Mouse (Mus musculus): ENCODE measurements at regions not wholly inside any gene's neighbourhood (a gene's known extent, or its start where the extent isn't known, plus 50 kb on each side); places are given as distances from the start of the nearest gene placed in this dataset.

DNA sequence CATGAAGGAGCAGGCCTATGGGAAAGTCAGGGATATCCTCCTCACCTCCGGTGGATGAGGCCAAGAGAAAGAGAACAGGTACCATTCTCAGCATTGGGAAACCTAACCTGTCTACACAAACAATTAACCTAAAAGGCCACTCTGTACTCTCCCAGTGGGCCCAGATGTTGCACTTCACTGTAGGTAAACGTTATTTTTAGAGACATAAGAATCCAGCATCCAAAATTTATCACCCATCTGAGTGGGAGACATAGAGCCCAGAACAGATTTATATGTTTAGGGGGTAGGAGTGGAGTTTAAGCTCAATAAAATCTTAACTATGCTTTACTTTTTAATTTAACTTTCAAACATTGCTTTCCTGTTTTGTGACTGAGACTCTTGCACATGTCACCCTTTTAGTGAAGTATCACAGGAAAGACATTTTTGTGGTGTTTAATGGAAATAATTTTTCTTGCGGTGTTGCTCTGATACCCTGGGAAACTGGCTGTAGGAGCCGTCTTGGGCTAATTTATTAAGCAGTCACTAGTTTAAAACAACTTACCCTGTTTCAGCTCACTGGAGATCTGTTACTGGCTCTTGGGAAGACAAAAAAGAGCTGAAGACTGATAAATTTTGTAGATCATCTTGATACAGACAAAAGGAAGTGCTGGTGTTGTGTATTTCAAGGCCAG lies 123.9 kb upstream of the Bmp4 start:
- no peak for DNase-seq

DNA sequence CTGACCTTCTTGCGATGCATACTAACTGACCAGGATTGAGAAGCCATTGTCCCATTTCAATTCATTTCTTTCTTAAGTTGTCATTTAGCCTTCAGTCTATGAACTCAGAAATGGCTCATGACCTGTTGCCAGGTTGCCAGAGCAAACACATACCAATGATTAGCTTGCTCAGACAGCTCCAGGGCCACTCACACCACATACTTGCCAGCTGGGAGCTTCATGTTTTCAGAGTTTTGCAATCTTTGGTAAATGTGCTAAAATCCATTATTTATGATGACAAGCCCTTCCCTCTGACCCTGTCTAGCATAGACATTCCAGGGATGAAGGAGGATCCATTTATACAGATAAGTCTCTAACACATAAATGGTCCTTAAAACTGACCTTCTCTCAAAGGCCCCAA lies 121.6 kb upstream of the Bmp4 start:
- peak; percentile 14 for DNase-seq

DNA sequence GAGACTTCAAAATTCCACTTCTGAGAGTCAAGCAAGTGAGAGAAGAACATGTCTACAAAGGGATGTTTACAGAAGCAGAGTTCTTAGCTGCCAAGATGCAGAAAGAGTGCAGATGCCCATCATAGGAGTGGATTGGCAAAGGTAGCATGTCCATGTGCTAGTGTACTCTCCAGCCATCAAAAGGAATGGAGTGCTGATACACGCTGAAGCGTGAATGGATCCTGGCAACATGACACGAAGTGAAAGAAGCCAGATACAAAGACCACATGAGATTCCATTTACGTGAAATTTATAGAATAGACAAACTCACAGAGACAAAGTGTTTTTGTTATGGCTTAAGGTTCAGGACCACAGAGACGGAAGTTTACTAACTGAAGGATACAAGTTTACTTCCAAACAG lies 118.4 kb upstream of the Bmp4 start:
- no peak for DNase-seq

DNA sequence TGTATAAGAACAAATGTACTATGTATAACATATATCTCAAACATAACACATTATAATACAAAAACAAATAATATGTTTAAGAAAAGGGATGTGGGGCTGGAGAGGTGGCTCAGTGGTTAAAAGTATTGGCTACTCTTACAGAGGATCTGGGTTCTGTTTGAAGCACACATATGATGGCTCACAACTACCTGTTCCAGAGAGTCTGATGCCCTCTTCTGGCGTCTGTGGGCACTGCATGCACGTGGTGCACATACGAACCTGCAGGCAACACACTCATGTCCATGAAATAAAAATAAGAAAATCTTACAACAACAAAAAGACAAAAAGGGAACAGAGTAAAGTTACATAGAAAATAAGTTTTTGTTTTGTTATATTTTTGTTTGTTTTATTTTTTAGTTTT lies 114.8 kb upstream of the Bmp4 start:
- DNase-seq = no peak

DNA sequence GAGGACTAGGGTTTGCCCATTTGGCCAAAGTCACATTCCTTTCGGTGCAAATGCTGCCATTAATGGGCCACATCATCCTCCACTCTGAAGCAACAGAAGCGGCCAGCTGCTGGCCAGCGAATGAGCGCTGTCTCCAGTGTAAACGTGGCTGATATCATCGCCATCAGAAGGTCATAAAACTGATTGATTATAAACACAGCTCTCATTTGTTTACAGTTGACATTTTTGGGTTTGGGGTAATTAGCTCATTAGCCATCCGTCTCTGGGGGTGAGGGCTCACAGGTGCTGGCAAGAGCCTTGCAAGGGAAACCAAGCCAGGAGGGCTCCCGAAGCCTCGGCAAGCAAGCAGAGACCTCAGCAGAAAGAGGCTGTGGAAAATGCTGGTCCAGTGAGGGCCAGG lies 101.1 kb upstream of the Bmp4 start:
- peak; percentile 66 for DNase-seq

DNA sequence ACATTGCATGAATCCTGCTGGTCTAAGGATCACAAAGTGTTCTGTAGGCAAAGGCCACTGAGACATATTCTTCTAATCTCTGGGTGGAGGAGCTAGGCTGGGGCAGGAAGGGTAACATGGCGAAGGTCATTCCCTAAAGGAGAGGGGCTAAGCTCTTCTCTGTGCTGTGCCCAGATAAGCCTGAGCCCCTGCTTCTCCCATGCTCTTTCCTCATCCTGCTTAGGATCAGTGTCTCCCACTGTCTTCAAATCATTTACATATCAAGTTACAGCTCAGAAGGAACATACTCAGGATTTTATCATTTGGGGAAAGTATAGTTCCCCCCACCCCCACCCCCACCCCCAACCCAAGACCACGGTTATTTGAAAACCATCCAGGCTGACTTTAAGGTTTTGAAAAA lies 100.7 kb upstream of the Bmp4 start:
- DNase-seq = no peak

DNA sequence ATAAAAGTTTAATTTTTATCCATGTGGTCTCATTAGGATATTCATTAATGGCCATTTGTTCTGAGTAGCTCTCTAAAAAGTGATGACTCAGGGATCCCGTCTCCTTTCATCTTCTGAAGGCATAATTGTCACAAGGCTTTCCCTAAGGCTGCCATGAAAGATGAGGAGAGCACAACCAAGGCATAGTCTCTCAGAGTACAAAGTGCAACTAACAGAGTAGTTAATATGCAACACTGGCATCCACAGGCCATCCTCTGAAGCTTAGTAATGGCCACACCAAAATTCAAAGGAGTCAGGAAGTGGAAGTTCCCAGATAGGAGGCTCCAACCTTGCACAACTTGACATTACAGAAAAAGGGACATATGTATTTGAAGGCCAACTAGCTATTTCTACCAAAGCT lies 97.1 kb upstream of the Bmp4 start:
- DNase-seq = no peak

DNA sequence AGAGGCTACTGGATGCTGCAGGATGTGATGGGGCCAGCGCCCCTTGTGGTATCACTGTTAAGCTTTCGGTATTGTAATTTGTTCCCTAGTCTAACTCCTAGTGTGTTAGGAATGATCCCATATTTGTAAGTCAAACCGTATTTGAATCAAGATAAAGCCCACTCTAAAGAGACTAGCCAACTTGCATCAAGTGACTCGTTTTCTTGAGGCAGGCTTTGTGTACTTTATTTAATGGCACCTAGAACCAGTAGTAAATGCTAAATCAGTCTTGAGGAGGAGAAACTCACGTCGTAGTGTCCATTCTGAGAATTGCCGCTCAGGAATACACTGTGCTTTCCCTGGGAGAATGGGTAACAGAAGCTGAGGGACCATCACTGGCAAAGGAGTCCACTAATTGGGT lies 89.9 kb upstream of the Bmp4 start:
- no peak for DNase-seq

DNA sequence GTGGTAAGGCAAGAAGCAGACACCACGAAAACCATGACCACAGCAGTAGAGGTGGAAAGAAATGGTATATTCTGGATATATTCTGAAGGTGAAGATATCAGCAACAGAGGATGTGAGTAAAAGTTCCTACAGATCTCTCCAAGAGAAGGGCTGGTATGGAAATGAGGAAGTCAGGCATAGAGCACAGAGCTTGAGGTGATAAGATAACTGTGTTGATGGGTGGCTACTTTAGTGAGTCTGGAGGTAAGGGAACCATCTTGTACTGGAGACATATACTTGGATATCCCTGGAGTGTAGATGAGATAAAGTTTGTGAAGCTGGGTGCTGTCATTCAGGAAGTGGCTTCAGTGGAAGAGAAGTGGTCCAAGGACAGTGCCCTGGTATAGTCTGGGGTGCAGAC lies 85.5 kb upstream of the Bmp4 start:
- DNase-seq = no peak

DNA sequence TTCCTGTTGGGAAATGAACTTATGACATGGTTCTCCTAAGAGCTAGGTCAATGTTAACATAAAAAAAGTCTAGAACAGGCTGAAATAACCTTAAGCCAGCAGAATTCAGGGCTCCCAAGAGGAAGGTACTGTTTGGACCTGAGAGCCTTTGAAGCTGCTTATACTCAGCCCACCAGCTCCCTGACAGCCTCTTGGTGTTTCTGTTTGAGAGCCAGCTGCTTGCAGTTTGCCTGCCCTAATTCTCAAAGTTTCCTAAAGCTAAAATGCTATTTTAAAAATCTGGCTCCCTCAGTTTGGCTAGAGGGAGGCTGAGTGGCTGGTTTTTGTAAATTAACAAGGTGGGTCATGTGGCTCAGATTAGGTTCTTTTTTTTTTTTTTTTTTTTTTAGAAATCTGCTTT lies 72.5 kb upstream of the Bmp4 start:
- peak; percentile 51 for DNase-seq

DNA sequence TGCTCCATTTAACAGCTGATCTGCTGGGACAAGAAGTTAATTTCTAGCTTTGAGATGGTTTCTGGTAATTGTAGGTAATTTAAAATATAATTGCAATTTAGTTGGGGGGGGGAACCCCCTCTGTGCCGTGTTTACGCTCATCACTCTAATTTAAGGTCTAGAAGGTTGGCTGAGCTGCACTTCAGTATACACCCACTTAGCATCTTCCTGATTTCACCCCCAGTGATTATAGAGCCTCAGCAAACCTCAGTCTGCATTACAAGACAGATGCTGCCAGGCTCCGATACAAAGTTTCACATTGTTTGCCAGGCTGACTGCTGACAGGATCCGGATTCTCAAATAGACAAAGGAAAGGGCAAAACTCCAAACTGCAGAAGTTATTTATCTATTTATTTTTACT lies 71.5 kb upstream of the Bmp4 start:
- DNase-seq = no peak

DNA sequence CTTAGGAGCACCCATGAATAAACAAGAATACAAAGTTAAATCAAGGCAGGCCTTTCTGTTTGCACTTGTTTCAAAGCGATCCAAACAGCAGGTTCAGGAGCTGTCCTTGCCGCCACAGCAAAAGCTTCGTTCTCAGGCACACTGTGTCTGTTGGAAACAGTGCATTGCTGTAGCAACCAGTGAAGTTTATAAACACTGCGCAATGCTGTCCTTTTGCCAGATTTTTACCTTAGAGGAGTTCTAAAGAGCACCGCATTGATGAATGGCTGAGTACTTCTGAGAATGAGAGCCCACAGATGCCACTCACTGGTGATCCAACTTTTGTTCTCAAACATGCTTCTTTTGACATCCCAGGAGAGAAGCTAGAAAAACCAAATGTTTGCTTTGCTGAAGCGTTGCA lies 64.0 kb upstream of the Bmp4 start:
- peak; percentile 18 for DNase-seq

DNA sequence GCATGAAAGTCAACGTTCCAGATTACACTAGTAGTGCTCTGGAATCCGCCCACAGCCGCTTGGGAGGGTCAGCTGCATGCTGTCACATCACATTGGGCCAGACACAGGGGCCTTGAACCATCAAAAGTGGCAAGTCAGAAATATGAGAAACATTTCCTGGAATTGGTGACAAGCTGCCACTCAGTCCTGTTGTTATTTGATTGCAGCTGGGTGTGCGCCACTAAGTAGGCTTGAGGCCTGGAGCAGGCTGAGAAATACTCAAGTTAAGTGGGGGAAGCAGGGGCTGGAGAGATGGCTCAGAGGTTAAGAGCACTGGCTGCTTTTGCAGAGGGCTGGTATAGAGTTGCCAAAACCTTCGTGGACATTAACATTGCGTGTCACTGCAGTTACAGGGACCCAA lies 51.2 kb upstream of the Bmp4 start:
- DNase-seq = peak; percentile 70
